Mouse (Mus musculus): Measurements from ENCODE around the gene Gm20425.
A peak's percentile ranks its signal among the peaks of the same experiment; 100 is the strongest.
"Not testable (repeated sequence)": the region's sequence is repeated elsewhere in the genome, so short reads cannot be mapped to it uniquely, and the experiment has no call there.

The Gm20425 gene

GRCm38 (mm10) chr9:103224721-103225120 is 5.4 kb downstream of the Gm20425 start:
- DNase-seq (ENCODE audit: low spot score in 2 of 2) = no peak

- no peak for DNase-seq (ENCODE audit: low spot score in 2 of 2)
Measured at GRCm38 (mm10) chr9:103214281-103214680, 15.8 kb downstream of the Gm20425 start.

- DNase-seq (ENCODE audit: low spot score in 2 of 2) = no peak
Measured at GRCm38 (mm10) chr9:103213631-103214030, 16.5 kb downstream of the Gm20425 start.

- no peak for DNase-seq (ENCODE audit: low spot score in 2 of 2)
Measured at GRCm38 (mm10) chr9:103212654-103213420, 17.3 kb downstream of the Gm20425 start.

GRCm38 (mm10) chr9:103208802-103209423 is 21.2 kb downstream of the Gm20425 start:
- no peak for DNase-seq (ENCODE audit: low spot score in 2 of 2)

- DNase-seq (ENCODE audit: low spot score in 2 of 2) = peak in 1 of 2 experiments; percentile 39
Measured at GRCm38 (mm10) chr9:103207846-103208245, 22.3 kb downstream of the Gm20425 start.

- no peak for DNase-seq (ENCODE audit: low spot score in 2 of 2)
Measured at GRCm38 (mm10) chr9:103205786-103206185, 24.3 kb downstream of the Gm20425 start.

GRCm38 (mm10) chr9:103201561-103202260 is 28.4 kb downstream of the Gm20425 start, which contains the start of gene Srprb:
Gene Srprb, minus strand, starts transcription at chr9:103202137.
- peak; percentile 83 to 89 for DNase-seq (ENCODE audit: low spot score in 2 of 2)

- DNase-seq (ENCODE audit: low spot score in 2 of 2) = no peak
Measured at GRCm38 (mm10) chr9:103188416-103188815, 41.7 kb downstream of the Gm20425 start.

- no peak for DNase-seq (ENCODE audit: low spot score in 2 of 2)
Measured at GRCm38 (mm10) chr9:103186747-103187146, 43.4 kb downstream of the Gm20425 start.

- DNase-seq (ENCODE audit: low spot score in 2 of 2) = no peak
Measured at GRCm38 (mm10) chr9:103185946-103186345, 44.2 kb downstream of the Gm20425 start.

GRCm38 (mm10) chr9:103184855-103185254 is 45.3 kb downstream of the Gm20425 start:
- DNase-seq (ENCODE audit: low spot score in 2 of 2) = no peak

- no peak for DNase-seq (ENCODE audit: low spot score in 2 of 2)
Measured at GRCm38 (mm10) chr9:103181886-103182285, 48.2 kb downstream of the Gm20425 start.

GRCm38 (mm10) chr9:103180807-103181565 is 49.1 kb downstream of the Gm20425 start:
- DNase-seq (ENCODE audit: low spot score in 2 of 2) = peak; percentile 38 to 47

GRCm38 (mm10) chr9:103180303-103180702 is 49.8 kb downstream of the Gm20425 start:
- no peak for DNase-seq (ENCODE audit: low spot score in 2 of 2)

GRCm38 (mm10) chr9:103175692-103176091 is 54.4 kb downstream of the Gm20425 start:
- no peak for DNase-seq (ENCODE audit: low spot score in 2 of 2)

- DNase-seq (ENCODE audit: low spot score in 2 of 2) = no peak
Measured at GRCm38 (mm10) chr9:103174771-103175519, 55.2 kb downstream of the Gm20425 start.

GRCm38 (mm10) chr9:103168771-103169170 is 61.3 kb downstream of the Gm20425 start:
- no peak for DNase-seq (ENCODE audit: low spot score in 2 of 2)

- DNase-seq (ENCODE audit: low spot score in 2 of 2) = no peak
Measured at GRCm38 (mm10) chr9:103168046-103168445, 62.1 kb downstream of the Gm20425 start.

GRCm38 (mm10) chr9:103163806-103164205 is 66.3 kb downstream of the Gm20425 start:
- DNase-seq (ENCODE audit: low spot score in 2 of 2) = no peak

GRCm38 (mm10) chr9:103155158-103155557 is 74.9 kb downstream of the Gm20425 start:
- not testable (repeated sequence) for DNase-seq (ENCODE audit: low spot score in 2 of 2)
